Mouse (Mus musculus): Measurements from ENCODE around the gene Hspb2.

DNA sequence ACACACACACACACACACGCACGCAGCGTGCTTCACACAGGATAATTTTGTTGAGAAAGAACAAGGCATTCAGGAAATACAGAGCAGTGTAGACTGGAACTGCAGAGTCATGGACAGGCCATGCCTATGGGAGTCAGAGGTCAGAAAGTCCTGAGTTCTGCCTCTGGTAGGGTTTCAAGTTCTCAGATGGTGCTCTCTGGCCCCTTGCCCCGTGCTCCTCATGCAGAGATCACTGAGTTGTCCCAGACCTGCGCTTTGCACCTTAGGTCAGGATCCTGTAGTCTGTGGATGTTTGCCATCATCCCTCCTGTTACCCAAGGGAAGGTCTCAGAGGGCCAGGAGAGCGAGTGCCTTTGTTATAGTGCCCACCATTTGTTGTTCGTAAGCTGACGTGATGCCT lies 44.6 kb upstream of the Hspb2 start:
- TF ChIP-seq MYC (IDR thresholded peaks at IDR 0.05; ENCODE audit: low read depth, low read length) (no peak), EP300 (IDR thresholded peaks at IDR 0.05; ENCODE audit: low read length) (no peak), CTCF (conservative IDR thresholded peaks at IDR 0.05 in 1 of 2, IDR thresholded peaks at IDR 0.05 in 1 of 2; ENCODE audit: low read depth in 2 of 2, low read length in 2 of 2) (no peak), POLR2A (IDR thresholded peaks at IDR 0.05; ENCODE audit: low read depth, low read length) (no peak), ZKSCAN1 (IDR thresholded peaks at IDR 0.05; ENCODE audit: borderline replicate concordance, low read depth, low read length) (no peak), MAZ (IDR thresholded peaks at IDR 0.05; ENCODE audit: low read depth, low read length) (no peak)

Measured in CH12.LX (cell line).